Mouse (Mus musculus): ENCODE data around the gene Vash2. TPM values are rescaled to one million over a fixed set of nuclear protein-coding genes. Genes with fewer than 3 reads are reported as not detected.
"Not testable (repeated sequence)": the region's sequence is repeated elsewhere in the genome, so short reads cannot be mapped to it uniquely, and the experiment has no call there.

The Vash2 gene
- 45.1 and 51.9 TPM in 2 replicates for polyA plus RNA-seq (2015; fragmentation: Nextera tagmentation; extraction: Ambion mirVana)

GRCm38 (mm10) chr1:190979100-190979563 is at the start of gene Vash2:
TSS of gene Vash2 (minus strand) at chr1:190979296.
- no peaks in the 10 kb centered on the region for H3K9me3 ChIP-seq
- H3K27me3 ChIP-seq = no peaks in the 10 kb centered on the region
- H3K27ac ChIP-seq = peak within 1 kb of the TSS; percentile 93
- under 1% methylated on average over 35 of the region's 38 CpGs for WGBS
- peak within 1 kb of the TSS; percentile 61 for H3K4me3 ChIP-seq
- H3K4me1 ChIP-seq = peaks cover 20% of the 10 kb centered on the region
- peaks cover 13% of the 10 kb centered on the region for H3K36me3 ChIP-seq
- peak within 1 kb of the TSS; percentile 70 for H3K9ac ChIP-seq
- ATAC-seq (ENCODE audit: insufficient number of reproducible peaks, low FRiP score, low TSS enrichment, low read depth) = peak; percentile 98
- peak within 1 kb of the TSS; percentile 94 for H3K4me2 ChIP-seq

- no peaks in the 10 kb centered on the region for H3K27me3 ChIP-seq
- H3K4me1 ChIP-seq = peaks cover 17% of the 10 kb centered on the region
- no peaks in the 10 kb centered on the region for H3K9me3 ChIP-seq
- peak; percentile 99 for ATAC-seq (ENCODE audit: insufficient number of reproducible peaks, low FRiP score, low TSS enrichment, low read depth)
- H3K4me2 ChIP-seq = peak within 1 kb of the TSS; percentile 93
- peak within 1 kb of the TSS; percentile 82 for H3K27ac ChIP-seq
- H3K36me3 ChIP-seq = 0 out of 2 replicates have a peak, but pooled peaks cover 2% of the 10 kb centered on the region
- under 1% methylated on average over 50 of the region's 50 CpGs for WGBS
- peak within 1 kb of the TSS; percentile 77 for H3K9ac ChIP-seq
- peak within 1 kb of the TSS; percentile 83 for H3K4me3 ChIP-seq
Observed at GRCm38 (mm10) chr1:191026021-191026713, 47.1 kb upstream of the Vash2 start, which contains the start of gene Flvcr1. TSS of gene Flvcr1 (minus strand) at chr1:191026158.

- Histone ChIP-seq H3K4me2 (peak overlapping the region; percentile 93), H3K36me3 (0 out of 2 replicates have a peak, but pooled peaks cover 2% of the 10 kb centered on the region), H3K9me3 (no peaks in the 10 kb centered on the region), H3K9ac (peak overlapping the region; percentile 77), H3K4me1 (peaks cover 17% of the 10 kb centered on the region), H3K4me3 (peak overlapping the region; percentile 83), H3K27me3 (no peaks in the 10 kb centered on the region), H3K27ac (peak overlapping the region; percentile 75)
- peak; percentile 21 for ATAC-seq (ENCODE audit: insufficient number of reproducible peaks, low FRiP score, low TSS enrichment, low read depth)
- WGBS = 3% methylated on average over 60 of the region's 69 CpGs
Observed at GRCm38 (mm10) chr1:191025016-191026012, 46.2 kb upstream of the Vash2 start.

- WGBS = 90% methylated on average over 6 of the region's 6 CpGs
- not testable (repeated sequence) for H3K4me3 ChIP-seq; ATAC-seq (ENCODE audit: insufficient number of reproducible peaks, low FRiP score, low TSS enrichment, low read depth); H3K4me2 ChIP-seq; H3K36me3 ChIP-seq; H3K9me3 ChIP-seq; H3K27me3 ChIP-seq; H3K27ac ChIP-seq; H3K9ac ChIP-seq
- peaks cover 17% of the 10 kb centered on the region for H3K4me1 ChIP-seq
Observed at GRCm38 (mm10) chr1:191023806-191024205, 44.7 kb upstream of the Vash2 start.

- H3K27me3 ChIP-seq = no peaks in the 10 kb centered on the region
- H3K9ac ChIP-seq = no peak overlapping the region
- H3K27ac ChIP-seq = no peak overlapping the region
- H3K9me3 ChIP-seq = no peaks in the 10 kb centered on the region
- WGBS = 64% methylated on average over 2 of the region's 2 CpGs
- ATAC-seq (ENCODE audit: insufficient number of reproducible peaks, low FRiP score, low TSS enrichment, low read depth) = no peak
- no peak overlapping the region for H3K4me3 ChIP-seq
- no peak overlapping the region for H3K4me2 ChIP-seq
- 0 out of 2 replicates have a peak, but pooled peaks cover 5% of the 10 kb centered on the region for H3K36me3 ChIP-seq
- peaks cover 17% of the 10 kb centered on the region for H3K4me1 ChIP-seq
Observed at GRCm38 (mm10) chr1:191023140-191023539, 44.0 kb upstream of the Vash2 start.

- H3K4me1 ChIP-seq = peaks cover 10% of the 10 kb centered on the region
- WGBS = 40% methylated on average over 7 of the region's 7 CpGs
- no peak overlapping the region for H3K27ac ChIP-seq
Observed at GRCm38 (mm10) chr1:191021016-191021415, 41.9 kb upstream of the Vash2 start.

GRCm38 (mm10) chr1:191020217-191020924 is 41.3 kb upstream of the Vash2 start:
- WGBS = 58% methylated on average over 3 of the region's 3 CpGs
- H3K27me3 ChIP-seq = no peaks in the 10 kb centered on the region

More at GRCm38 (mm10) chr1:191021016-191021415, 41.9 kb upstream of the Vash2 start:
- no peak overlapping the region for H3K4me2 ChIP-seq
- ATAC-seq (ENCODE audit: insufficient number of reproducible peaks, low FRiP score, low TSS enrichment, low read depth) = no peak
- H3K9me3 ChIP-seq = no peaks in the 10 kb centered on the region
- no peak overlapping the region for H3K9ac ChIP-seq
- H3K4me3 ChIP-seq = no peak overlapping the region
- H3K27me3 ChIP-seq = no peaks in the 10 kb centered on the region
- 0 out of 2 replicates have a peak, but pooled peaks cover 5% of the 10 kb centered on the region for H3K36me3 ChIP-seq

GRCm38 (mm10) chr1:191019803-191020202 is 40.7 kb upstream of the Vash2 start:
- ATAC-seq (ENCODE audit: insufficient number of reproducible peaks, low FRiP score, low TSS enrichment, low read depth) = no peak
- Histone ChIP-seq H3K9ac (no peak overlapping the region), H3K4me2 (no peak overlapping the region), H3K27ac (no peak overlapping the region), H3K4me3 (no peak overlapping the region), H3K27me3 (no peaks in the 10 kb centered on the region), H3K9me3 (no peaks in the 10 kb centered on the region), H3K4me1 (peaks cover 2% of the 10 kb centered on the region; the same call in 1 of the 2 replicates), H3K36me3 (peaks cover 5% of the 10 kb centered on the region; the same call in 1 of the 2 replicates)
- WGBS = 90% methylated on average over 5 of the region's 5 CpGs

More at GRCm38 (mm10) chr1:191020217-191020924, 41.3 kb upstream of the Vash2 start:
- no peak overlapping the region for H3K4me2 ChIP-seq
- no peaks in the 10 kb centered on the region for H3K9me3 ChIP-seq
- H3K27ac ChIP-seq = no peak overlapping the region
- H3K9ac ChIP-seq = no peak overlapping the region
- H3K4me3 ChIP-seq = no peak overlapping the region
- no peak for ATAC-seq (ENCODE audit: insufficient number of reproducible peaks, low FRiP score, low TSS enrichment, low read depth)
- 0 out of 2 replicates have a peak, but pooled peaks cover 5% of the 10 kb centered on the region for H3K36me3 ChIP-seq
- H3K4me1 ChIP-seq = peaks cover 8% of the 10 kb centered on the region

GRCm38 (mm10) chr1:191014271-191014670 is 35.2 kb upstream of the Vash2 start:
- peaks cover 40% of the 10 kb centered on the region for H3K36me3 ChIP-seq
- 93% methylated on average over 3 of the region's 3 CpGs for WGBS
- H3K9me3 ChIP-seq = no peaks in the 10 kb centered on the region
- no peak overlapping the region for H3K27ac ChIP-seq
- H3K9ac ChIP-seq = no peak overlapping the region
- H3K4me3 ChIP-seq = no peak overlapping the region
- H3K4me2 ChIP-seq = no peak overlapping the region
- H3K4me1 ChIP-seq = no peaks in the 10 kb centered on the region
- no peak for ATAC-seq (ENCODE audit: insufficient number of reproducible peaks, low FRiP score, low TSS enrichment, low read depth)
- no peaks in the 10 kb centered on the region for H3K27me3 ChIP-seq

GRCm38 (mm10) chr1:191008707-191009106 is 29.6 kb upstream of the Vash2 start:
- H3K4me2 ChIP-seq = no peak overlapping the region
- no peaks in the 10 kb centered on the region for H3K27me3 ChIP-seq
- no peak for ATAC-seq (ENCODE audit: insufficient number of reproducible peaks, low FRiP score, low TSS enrichment, low read depth)
- H3K9ac ChIP-seq = no peak overlapping the region
- peaks cover 69% of the 10 kb centered on the region for H3K36me3 ChIP-seq
- no peaks in the 10 kb centered on the region for H3K4me1 ChIP-seq
- no peak overlapping the region for H3K27ac ChIP-seq
- WGBS = 96% methylated on average over 5 of the region's 5 CpGs
- no peak overlapping the region for H3K4me3 ChIP-seq
- no peaks in the 10 kb centered on the region for H3K9me3 ChIP-seq

- Histone ChIP-seq H3K4me3 (no peak overlapping the region), H3K4me1 (no peaks in the 10 kb centered on the region), H3K27ac (no peak overlapping the region), H3K27me3 (no peaks in the 10 kb centered on the region), H3K36me3 (peaks cover 17% of the 10 kb centered on the region), H3K9ac (no peak overlapping the region), H3K9me3 (0 out of 2 replicates have a peak, but pooled peaks cover 4% of the 10 kb centered on the region), H3K4me2 (no peak overlapping the region)
- WGBS = 63% methylated on average over 6 of the region's 6 CpGs
- no peak for ATAC-seq (ENCODE audit: insufficient number of reproducible peaks, low FRiP score, low TSS enrichment, low read depth)
Observed at GRCm38 (mm10) chr1:191002201-191002600, 23.1 kb upstream of the Vash2 start.

Data from limb, embryonic 15.5 days (tissue).